Mouse (Mus musculus) stomach, postnatal 0 days (tissue): ENCODE measurements around the gene Bmp6.

ENCODE experiments used
- CTCF ChIP-seq: IDR thresholded peaks from 2 replicates; pipeline ENCODE4 v1.5.1; 2016; ENCODE audit warnings: antibody characterized with exemption, low read depth, mild to moderate bottlenecking, moderate library complexity
- EP300 ChIP-seq: optimal IDR thresholded peaks from 2 replicates; pipeline ENCODE3; 2016; ENCODE audit warnings: antibody characterized with exemption

DNA sequence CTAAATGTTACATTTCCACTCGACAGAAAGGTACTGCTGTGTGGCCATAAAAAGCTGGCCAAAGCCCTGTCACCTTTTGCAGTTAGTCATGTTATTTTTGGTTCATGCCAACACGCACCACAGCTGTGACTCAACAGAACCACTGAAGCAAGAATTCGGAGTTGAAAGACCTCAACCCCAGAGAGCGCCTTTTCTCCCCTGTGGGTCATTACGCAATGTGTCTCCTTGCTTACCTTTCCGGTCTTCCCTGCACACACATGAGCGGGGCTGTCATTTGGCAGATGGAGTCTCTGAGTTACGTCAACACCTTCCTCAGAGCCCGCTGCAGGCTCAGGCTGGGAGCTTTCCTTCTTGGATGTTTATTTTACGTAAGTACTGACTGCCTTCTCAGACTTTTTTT is 24.6 kb upstream of the Bmp6 start:
- TF ChIP-seq CTCF: no peak
- TF ChIP-seq EP300: no peak
